Mouse (Mus musculus): Measurements from ENCODE around the gene Tbc1d9.

Tbc1d9 gene

DNA sequence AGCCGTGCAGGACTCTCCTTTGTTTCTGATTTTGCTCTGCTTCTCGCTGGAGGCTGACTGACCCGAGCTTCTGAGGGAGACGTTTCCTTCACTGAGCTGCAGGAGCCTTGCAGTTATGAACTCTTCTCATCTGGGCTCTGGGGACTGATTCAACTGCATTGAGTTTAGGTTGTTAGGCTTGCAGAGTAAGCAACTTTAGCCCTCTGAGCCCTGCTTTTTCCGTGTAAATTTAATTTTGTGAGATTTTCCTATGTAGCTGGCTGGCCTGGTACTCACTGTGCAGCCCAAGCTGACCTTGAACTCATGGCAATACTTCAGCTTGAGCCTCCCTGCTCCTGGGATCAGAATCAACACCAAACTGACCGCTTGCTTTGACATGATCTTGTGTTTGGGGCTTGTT, 5.7 kb downstream of the Tbc1d9 start:
- ChIA-PET CTCF (interaction anchor here in 3 of 4 experiments (0.6 to 0.8 kb wide), 4 partner anchors 8 to 424 kb away, joined by 3 to 7 read pairs (median 4); no protein-coding TSS in a partner anchor), POLR2A (interaction anchor here in 1 of 4 experiments (0.7 to 0.8 kb wide), 2 partner anchors 16 to 1273 kb away, joined by 3 to 4 read pairs; no protein-coding TSS in a partner anchor)

DNA sequence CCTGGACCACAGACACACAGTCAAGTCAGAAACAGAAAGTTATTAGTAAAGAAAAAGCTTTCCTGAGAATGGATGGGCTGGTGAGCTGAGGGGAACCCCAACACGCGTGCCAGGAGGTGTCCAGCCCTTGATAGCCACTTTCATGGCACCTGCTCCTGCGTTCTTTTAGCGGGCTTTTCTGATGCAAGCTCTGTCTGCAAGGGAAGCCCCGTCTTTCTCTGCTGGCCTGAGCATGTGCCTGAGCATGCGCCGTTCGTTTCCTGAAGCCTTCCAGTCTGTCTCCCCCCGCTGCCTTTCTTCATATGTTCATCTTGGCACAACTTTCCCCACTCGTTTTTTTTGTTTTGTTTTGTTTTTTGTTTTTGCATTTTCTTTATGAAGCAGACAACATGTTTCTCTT, 10.5 kb downstream of the Tbc1d9 start:
- ChIA-PET CTCF (no interaction called here), POLR2A (interaction anchor here in 2 of 4 experiments (1.0 to 2.2 kb wide), 2 partner anchors 11 kb away, joined by 3 to 7 read pairs; partner anchors contain the start of gene Tbc1d9 (in 2 of the 2))

DNA sequence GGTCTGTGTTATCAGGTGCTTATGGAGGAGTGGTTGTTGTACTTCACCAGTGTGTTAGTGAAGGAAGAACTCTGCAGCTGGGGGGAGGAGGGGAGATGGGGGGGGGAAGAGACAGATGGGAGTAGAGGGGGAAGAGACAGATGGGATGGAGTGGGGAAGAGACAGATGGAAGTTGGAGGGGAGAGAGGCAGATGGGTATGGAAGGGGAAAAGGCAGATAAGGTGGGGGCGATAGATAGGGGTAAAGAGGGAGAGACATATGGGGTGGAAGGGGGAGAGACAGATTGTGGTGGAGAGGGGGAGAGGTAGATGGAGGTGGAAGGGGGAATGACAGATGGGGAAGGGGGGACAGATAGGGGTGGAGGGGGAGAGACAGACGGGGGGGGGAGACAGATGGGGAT, 11.6 kb downstream of the Tbc1d9 start:
- POLR2A ChIA-PET: interaction anchor here in 1 of 4 experiments (2.2 kb wide), 1 partner anchor 12 kb away, joined by 7 read pairs; the partner anchor contains the start of gene Tbc1d9
- CTCF ChIA-PET: interaction anchor here in 1 of 4 experiments (0.8 kb wide), 1 partner anchor 19 kb away, joined by 3 read pairs; no protein-coding TSS in a partner anchor

DNA sequence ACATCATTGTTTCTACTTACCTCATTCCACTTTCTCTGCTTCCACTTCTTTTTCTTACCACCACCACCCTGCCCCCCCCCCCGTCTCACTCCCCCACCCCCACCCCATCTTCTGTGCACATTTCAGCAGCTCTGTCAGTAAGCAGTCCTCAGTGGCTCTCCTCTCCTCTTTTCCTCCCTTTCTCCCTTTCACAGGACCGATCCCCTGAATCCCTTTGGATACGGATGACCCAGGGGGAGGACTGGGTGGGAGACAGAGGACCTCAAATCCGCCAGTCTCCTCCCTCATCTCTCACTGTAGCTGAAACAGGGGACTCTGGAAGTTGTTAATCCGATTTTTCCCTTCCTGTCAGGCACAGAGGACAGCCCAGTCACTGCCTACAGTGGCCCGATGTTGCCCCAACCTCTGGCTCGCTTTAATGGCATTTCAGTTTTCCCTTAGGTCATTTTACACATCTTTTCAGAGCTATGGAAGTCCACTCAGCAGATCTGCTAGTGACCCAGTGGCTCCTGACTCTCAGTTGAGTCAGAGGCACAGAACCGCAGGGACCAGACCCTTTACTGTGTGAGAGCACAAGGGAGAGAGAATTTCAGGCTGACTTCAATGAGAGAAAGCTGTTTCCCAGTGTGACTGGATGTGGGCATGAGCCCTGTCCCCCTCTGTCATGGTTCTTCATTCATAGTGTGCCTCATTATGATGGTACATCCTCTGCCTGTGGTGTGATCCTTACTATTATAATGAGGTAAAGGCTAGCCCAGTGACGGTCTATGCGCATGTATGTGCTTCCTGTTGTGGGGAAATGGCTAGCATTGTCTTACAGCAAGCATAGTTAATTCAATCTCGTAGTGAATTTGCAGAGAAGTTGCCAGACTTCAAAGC, 12.4 kb downstream of the Tbc1d9 start:
- POLR2A ChIA-PET: interaction anchor here in 3 of 4 experiments (0.6 to 2.2 kb wide), 4 partner anchors 12 to 18 kb away, joined by 3 to 7 read pairs (median 4); partner anchors contain the start of genes Tbc1d9 (in 2 of the 3) and Gm10645 (in 1 of the 3)

DNA sequence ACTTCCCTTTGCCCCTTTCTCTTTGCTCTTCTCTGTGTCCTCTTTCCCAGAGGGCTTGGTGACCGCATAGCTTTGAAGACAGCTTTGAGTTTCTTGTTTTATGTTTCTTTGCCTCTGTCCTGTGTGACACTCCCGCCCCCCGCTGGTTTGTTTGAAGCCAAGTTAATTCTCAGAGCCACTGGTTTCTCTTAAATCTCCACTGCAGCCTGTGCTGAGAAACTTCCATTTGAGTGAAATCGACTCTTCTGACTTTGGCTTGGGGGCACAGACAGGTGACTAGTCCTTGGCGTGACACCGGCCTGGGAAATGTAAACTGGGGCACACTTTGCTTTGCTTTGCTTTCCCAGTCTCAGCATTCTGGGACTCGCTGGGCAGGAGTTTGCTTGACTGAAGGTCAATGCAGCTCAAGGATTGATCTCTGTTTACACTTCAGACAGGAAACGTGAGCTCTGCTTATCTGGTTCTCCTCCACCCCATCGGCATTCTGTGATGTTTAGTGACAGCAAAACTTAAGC, 13.1 kb downstream of the Tbc1d9 start:
- ChIA-PET CTCF (interaction anchor here in 3 of 4 experiments (0.5 to 1.4 kb wide), 3 partner anchors 8 to 82 kb away, joined by 3 to 7 read pairs (median 4); partner anchors contain the start of gene Tbc1d9 (in 1 of the 3)), POLR2A (interaction anchor here in 2 of 4 experiments (0.6 to 1.5 kb wide), 3 partner anchors 11 to 19 kb away, joined by 3 to 5 read pairs (median 3); partner anchors contain the start of genes Gm10645 (in 1 of the 2) and Tbc1d9 (in 1 of the 2))

More for the DNA sequence above, 12.4 kb downstream of the Tbc1d9 start:
- CTCF ChIA-PET: interaction anchor here in 2 of 4 experiments (0.7 to 1.4 kb wide), 4 partner anchors 13 to 273 kb away, joined by 3 to 4 read pairs (median 3); partner anchors contain the start of gene Tbc1d9 (in 1 of the 2)

DNA sequence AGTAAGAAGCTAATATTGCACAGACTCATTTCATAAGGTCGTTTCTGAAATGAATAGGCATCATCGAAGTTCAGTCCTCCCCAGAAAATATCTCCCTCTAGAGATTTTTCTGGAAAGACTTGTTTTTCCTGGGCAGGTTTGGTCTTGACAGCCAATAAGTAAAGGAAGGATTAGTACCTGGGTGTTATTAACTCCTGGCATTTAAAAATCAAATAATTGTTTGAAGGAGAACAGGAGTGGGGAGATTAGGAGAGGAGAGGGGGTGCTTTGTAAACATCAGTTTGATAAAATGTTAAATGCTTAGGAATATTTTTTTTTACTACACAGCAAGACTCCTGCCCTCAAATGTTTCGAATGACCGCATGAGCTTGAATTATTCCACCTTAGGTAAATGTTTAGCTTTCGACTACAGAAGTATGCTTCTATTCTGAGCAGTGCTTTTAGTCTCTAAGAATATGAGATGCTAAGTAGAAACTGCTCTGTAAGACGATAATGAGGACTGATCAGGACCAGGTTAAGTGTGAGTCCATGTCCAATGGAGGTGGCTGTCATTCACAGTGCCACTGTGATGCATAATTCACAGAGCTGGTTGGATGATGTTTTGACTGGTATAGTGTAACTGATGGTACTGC, 16.8 kb downstream of the Tbc1d9 start:
- POLR2A ChIA-PET: no interaction called here
- CTCF ChIA-PET: no interaction called here

DNA sequence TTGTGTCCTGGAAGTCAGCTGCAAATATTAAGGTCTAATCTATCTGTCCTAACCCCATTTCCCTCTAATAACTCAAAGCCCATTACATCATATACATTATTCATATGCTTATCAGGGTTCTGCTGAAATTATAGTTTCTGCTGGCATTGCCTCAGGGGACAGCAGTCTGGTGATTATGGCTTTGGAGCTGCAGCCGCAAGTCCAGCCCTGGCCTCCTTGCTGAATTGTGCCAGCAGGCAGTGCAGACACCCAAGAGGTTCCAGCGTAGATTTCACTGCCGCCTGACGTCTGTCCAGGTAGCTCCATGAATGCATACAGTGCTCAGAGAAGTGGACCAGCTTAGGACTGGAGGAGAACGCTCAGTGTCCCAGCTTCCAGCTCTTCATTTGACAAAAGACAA, 17.6 kb downstream of the Tbc1d9 start:
- POLR2A ChIA-PET: no interaction called here
- CTCF ChIA-PET: no interaction called here

DNA sequence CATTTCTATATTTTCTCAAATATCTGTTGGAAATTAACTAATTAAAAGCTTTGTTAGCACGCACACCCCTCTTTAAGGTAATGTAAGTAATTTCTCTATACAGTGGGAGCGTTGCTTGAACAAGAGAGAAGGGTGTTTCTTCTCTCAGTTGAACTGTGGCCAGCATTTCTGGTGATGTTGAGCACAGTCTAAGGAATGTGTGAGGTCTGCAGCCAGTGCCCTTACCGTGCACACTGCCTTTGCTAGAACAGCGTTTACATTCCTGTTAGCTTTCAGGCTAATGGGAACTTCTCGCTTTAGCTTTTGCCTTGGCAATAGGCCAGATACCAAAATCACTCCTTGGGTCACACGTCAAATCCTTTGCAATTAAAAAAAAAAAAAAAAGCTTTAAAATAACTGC, 21.2 kb downstream of the Tbc1d9 start:
- POLR2A ChIA-PET: interaction anchor here in 3 of 4 experiments (0.6 to 0.7 kb wide), 3 partner anchors 29 to 320 kb away, joined by 3 to 7 read pairs (median 4); no protein-coding TSS in a partner anchor

DNA sequence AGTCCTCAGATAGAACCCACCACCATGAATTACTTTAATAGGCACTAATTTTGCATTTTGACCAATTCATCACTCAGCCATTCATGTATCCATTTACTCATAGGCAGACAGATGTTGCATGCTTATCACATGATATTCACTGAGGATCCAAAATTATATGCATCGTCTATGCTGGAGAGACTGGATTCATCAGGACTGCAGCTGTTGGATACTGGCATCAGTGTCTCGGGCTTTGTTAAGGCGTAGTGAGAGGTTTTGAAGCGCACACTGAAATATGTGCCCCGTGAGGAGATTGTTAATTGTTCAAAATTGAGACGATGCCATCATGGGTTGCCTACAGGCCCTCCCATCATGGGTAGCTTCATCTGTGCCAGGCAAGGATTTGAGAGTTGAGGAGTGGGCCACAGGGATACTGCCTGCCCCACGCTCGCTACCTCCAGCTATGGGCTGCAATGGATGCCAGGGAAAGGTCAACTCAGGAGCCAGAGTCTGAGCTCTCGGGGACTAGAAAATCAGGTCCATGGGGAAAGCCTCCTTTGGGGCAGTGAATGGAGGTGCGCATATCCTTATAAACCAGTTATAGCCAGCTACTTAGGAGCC, 22.3 kb downstream of the Tbc1d9 start:
- POLR2A ChIA-PET: interaction anchor here in 1 of 4 experiments (0.9 kb wide), 1 partner anchor 22 kb away, joined by 3 read pairs; the partner anchor contains the start of gene Tbc1d9
- CTCF ChIA-PET: no interaction called here

More for the DNA sequence above, 21.2 kb downstream of the Tbc1d9 start:
- CTCF ChIA-PET: no interaction called here

DNA sequence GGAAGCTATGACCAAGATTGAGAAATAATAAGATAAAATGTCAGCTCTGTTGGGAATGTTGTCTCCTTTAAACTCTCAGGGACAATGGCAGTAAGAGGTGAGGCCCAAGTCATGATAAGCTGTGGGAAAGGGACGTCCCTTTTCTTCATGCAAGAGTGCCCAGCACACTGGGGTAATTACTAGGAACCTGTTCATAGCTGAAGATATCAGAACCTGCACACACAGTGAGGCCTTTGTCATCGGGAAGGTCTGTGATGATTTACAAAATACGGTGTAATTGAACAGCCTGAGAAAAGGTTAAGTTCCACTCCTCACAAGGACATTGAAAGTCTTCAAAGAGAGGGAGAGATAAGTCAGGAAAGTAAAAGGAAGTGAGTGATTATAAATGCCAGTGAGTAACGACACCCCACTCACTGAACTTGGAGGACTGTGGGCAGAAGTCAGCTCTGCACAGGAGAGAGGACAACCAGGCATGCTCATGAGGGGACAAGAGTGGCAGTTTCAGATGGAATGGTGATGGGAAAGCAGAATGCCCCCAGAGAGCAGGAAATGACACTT, 24.5 kb downstream of the Tbc1d9 start:
- ChIA-PET CTCF (interaction anchor here in 1 of 4 experiments (0.5 kb wide), 1 partner anchor 44 kb away, joined by 4 read pairs; no protein-coding TSS in a partner anchor), POLR2A (interaction anchor here in 2 of 4 experiments (0.8 to 1.5 kb wide), 3 partner anchors 12 to 156 kb away, joined by 3 read pairs; partner anchors contain the start of gene Tbc1d9 (in 1 of the 2))

DNA sequence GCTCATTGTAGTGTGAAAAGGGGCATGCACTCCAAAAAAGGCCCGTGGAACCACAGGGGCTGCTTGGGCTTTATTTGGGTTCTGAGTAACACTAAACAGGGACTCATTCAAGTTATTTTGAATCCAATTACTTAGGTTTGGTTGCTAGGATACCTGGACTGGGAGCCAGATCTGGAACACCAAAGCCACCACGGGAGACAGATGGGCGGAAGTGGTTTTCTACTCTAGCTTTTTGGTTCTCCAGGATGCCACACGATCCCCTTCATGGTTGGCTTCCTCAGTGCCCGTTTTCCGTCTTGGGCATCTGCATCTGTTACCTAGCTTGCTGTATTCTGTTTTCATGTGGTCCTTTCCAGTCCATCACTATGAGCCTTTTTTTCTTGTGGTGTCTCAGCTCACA, 30.9 kb downstream of the Tbc1d9 start:
- ChIA-PET CTCF (interaction anchor here in 1 of 4 experiments (0.5 kb wide), 1 partner anchor 19 kb away, joined by 3 read pairs; no protein-coding TSS in a partner anchor), POLR2A (no interaction called here)

DNA sequence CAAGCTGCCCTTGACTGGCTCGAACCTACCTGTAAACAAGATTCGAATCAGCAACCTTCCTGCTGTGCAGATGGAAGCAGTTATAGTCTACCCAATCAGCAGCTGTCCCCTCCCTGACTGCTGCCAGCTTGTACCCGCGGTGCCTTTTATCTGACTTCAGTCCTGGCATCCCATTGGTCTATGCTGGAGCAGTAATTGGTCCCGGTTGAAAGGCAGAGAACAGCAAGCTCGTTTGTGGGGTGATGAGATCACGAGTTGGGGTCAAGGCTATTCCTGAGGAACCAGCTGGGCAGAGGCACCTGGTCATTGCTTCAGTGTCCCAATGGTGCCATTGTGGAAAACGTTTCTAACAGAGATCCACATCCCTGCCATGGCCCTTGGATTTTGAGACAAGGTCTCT, 34.6 kb downstream of the Tbc1d9 start:
- ChIA-PET CTCF (interaction anchor here in 2 of 4 experiments (0.7 to 0.9 kb wide), 2 partner anchors 14 to 41 kb away, joined by 3 read pairs; no protein-coding TSS in a partner anchor), POLR2A (no interaction called here)

DNA sequence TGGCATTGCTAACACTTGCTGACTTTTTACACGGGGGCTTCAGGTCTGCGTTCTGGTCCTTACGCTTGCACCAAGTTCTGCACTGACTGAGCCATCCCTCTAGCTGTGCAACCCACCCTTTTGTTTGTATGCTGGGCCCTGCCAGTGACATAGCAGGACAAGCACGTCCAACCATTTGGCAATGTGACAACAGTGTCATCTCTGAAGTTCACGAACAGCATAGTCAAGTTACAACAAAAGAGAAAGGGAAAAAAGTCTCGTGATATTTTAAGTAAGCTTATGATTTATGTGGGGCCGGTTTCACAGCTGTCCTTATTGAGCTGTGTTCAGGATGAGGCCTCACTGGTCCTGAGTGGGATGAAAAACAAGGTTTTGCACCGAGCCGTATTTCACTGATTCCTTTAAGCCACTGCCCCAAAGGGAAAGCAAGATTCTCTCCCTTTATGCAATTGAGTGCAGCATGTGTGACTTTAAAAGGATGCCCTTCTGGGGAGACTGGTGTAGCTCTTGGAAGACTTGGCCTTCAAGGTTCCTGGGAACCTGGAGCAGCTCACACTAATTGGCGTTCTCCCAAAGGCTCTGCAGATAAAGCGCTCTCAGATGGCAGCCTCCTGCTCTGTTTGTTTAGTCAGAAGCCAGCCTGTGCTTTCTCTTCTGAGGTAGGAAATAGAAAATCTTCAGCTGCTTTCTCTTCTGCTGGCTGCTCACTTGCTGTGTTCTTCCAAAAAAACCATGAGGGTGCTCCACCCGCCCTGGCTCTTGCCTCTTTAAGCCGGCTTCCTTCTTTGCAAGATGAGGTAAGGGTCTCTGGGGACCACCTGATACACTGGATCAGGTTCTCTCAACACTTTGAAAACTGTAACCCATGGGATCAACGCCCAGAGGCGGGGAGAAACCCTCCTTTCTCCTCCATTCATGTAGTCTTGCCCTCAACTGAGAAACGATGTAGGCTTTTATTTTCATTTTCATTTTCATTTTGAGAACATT, 35.3 kb downstream of the Tbc1d9 start:
- ChIA-PET POLR2A (no interaction called here), CTCF (interaction anchor here in 2 of 4 experiments (0.7 to 0.9 kb wide), 2 partner anchors 13 to 40 kb away, joined by 3 read pairs; no protein-coding TSS in a partner anchor)

DNA sequence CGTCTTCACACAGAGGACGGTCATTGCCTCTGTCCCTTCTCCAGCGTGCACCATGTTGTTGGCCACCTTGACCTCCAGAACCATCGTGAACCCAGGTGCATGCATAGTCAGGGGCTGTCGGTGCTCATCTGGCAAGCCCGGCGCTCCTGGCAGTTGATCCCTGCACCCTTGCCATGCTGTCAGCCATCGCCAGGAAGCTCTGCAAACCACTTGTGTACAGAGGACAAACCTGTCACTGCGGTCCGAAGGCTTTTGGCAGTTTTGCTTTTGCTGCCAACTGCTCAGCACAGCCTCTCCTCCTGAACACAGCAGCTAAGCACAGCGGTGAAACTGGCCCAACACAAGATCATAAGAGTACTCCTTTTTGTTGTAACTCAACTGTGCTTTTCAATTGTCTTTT, 37.8 kb downstream of the Tbc1d9 start:
- CTCF ChIA-PET: no interaction called here
- POLR2A ChIA-PET: no interaction called here

DNA sequence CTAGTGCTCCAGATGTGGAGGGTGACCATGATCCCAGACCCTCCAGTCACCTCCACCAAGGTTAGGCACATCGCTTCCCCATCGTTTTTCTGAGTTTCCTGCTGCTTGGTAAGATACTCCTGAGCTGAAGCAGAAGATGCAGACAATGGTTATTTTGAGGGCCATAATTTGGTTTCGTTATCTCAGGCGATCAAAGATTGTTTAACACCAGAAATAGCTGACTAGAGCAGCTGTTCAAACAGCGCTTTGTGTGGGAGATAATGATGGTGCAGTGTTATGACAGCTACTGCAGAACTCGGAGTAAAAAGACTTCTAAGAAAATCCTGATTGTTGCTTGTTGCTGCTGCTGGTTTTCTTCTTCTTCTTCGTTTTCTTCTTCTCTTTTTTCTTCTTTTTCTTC, 40.8 kb downstream of the Tbc1d9 start:
- ChIA-PET CTCF (no interaction called here), POLR2A (no interaction called here)

DNA sequence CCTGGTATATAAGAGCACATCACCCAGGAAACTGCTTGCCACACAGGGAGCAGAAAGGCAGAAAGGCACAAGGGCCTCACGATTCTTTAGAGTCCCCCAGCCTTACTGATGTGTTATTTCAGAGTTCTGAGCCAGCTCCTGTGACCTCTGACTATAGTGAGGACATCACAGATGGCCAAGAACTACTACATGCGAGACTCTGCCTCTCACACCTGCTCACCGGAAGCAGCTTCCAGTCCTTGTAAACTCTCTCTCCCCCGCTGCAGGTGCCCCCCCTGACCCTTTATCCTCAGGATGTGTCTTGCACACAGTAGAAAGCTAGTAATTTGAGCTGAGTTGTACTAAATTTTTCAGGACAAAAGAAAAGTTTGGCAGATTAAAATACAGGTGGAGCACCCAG, 44.4 kb downstream of the Tbc1d9 start:
- CTCF ChIA-PET: interaction anchor here in 2 of 4 experiments (0.6 to 1.4 kb wide), 2 partner anchors 50 to 862 kb away, joined by 3 read pairs; no protein-coding TSS in a partner anchor
- POLR2A ChIA-PET: no interaction called here

DNA sequence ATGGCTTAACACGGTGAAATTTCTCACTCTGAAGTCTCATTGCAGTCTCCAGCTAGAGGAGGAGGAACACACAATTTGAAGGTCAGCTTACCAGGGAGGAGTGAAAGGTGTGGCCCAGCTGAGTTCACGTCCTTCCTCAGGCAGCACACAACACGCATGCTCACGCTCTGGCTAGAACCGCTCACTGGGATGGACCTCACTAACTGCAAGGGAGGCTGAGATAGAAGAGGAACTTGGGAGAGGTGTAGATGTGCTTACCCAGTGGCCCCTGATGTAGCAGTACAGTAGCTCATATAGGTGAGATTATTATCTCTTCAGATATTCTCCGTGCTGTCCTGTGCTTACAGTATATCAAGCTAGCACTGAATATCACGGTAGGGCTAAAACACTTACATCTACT, 45.5 kb downstream of the Tbc1d9 start:
- ChIA-PET POLR2A (interaction anchor here in 2 of 4 experiments (0.7 to 1.1 kb wide), 2 partner anchors 24 to 68 kb away, joined by 3 read pairs; no protein-coding TSS in a partner anchor), CTCF (interaction anchor here in 2 of 4 experiments (0.6 to 0.8 kb wide), 4 partner anchors 21 to 1800 kb away, joined by 3 to 8 read pairs (median 5); no protein-coding TSS in a partner anchor)

All from embryonic stem cell, embryonic (primary cell).